ENCODE assay signal across 8 mouse cellular contexts in the genomic region with DNA sequence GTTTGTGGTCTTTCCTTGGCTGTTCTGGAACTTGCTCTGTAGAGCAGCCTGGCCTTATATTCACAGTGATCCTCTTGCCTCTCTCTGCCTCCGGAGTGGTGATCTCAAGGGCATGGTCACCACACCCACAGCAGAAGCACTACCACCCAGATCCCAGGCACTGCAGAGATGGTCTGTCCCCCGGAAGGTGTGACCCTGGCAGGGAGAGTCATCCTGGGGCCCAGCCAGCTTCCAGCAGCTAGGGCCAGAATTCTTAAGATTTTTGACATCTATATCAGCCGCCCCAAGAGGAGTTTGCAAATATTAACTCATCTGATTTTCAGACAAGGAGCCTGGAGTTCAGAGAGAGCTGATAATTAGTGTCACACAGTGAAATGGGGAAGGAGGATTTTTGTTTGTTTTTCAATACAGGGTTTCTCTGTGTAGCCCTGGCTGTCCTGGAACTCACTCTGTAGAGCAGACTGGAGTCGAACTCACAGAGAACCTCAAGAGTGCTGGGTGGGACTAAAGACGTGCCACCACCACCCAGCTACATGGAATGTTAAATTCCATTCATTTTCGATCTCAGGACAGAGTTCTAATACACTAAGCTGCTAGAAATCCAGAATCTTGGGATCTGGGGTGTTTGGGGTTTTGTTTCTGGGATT. TPM values are rescaled to one million over a fixed set of nuclear protein-coding genes. Genes with fewer than 3 reads are reported as not detected.
DNase-seq lines count a peak whose midpoint lies in the region; ATAC-seq lines count a peak whose summit lies in the region.

No protein-coding gene starts in this region.

- peaks cover 11% of the 10 kb centered on the region for H3K36me3 ChIP-seq in kidney, embryonic 15.5 days
- H3K36me3 ChIP-seq in midbrain, embryonic 12.5 days: 0 out of 2 replicates have a peak, but pooled peaks cover 1% of the 10 kb centered on the region

- intact Hi-C loops in gastrocnemius, postnatal 36 days (cut with DNase I): loop anchor here (5.0 kb wide), 1 partner anchor 126 kb away; no protein-coding TSS in a partner anchor

- peak overlapping the region; percentile 99 for H3K27ac ChIP-seq in kidney, embryonic 15.5 days
- peak overlapping the region; percentile 92 for H3K27ac ChIP-seq in midbrain, embryonic 12.5 days (replicated peaks)

- no peak for ATAC-seq in kidney, embryonic 15.5 days (replicated peaks; ENCODE audit: low FRiP score)
- no peak for ATAC-seq in midbrain, embryonic 12.5 days (ENCODE audit: low FRiP score, low read depth)
- ATAC-seq in activated CD4-positive, CD25-positive, alpha-beta regulatory T cell, adult 4 months: no peak

- H3K9ac ChIP-seq in kidney, embryonic 15.5 days: no peak overlapping the region; the same call in 1 of the 2 replicates
- peak overlapping the region; percentile 68; the same call in 1 of the 2 replicates for H3K9ac ChIP-seq in midbrain, embryonic 12.5 days (replicated peaks)

- peaks cover 2% of the 10 kb centered on the region; the same call in 1 of the 2 replicates for H3K9me3 ChIP-seq in kidney, embryonic 15.5 days (replicated peaks)
- no peaks in the 10 kb centered on the region for H3K9me3 ChIP-seq in midbrain, embryonic 12.5 days

- H3K4me2 ChIP-seq in kidney, embryonic 15.5 days: peak overlapping the region; percentile 79
- peak overlapping the region; percentile 89 for H3K4me2 ChIP-seq in midbrain, embryonic 12.5 days (replicated peaks)

- H3K27me3 ChIP-seq in kidney, embryonic 15.5 days: peaks cover 6% of the 10 kb centered on the region; the same call in 1 of the 2 replicates
- peaks cover 48% of the 10 kb centered on the region for H3K27me3 ChIP-seq in midbrain, embryonic 12.5 days

- no peak for DNase-seq in kidney, postnatal 25 days
- DNase-seq in c-Kit-negative CD71-positive TER-119-positive erythroid progenitor cells, embryonic 14.5 days (ENCODE audit: low read depth, low spot score): peak; percentile 54
- peak; percentile 50 for DNase-seq in gastrocnemius, postnatal 36 days
- DNase-seq in kidney, postnatal 10 days: peak; percentile 49
- DNase-seq in layer of hippocampus, postnatal 36 days: no peak

- peaks cover 76% of the 10 kb centered on the region for H3K4me1 ChIP-seq in kidney, embryonic 15.5 days
- H3K4me1 ChIP-seq in midbrain, embryonic 12.5 days: peaks cover 44% of the 10 kb centered on the region

- WGBS in kidney, embryonic 15.5 days: 34% methylated on average over 6 of the region's 6 CpGs
- 48% methylated on average over 6 of the region's 6 CpGs for WGBS in midbrain, embryonic 12.5 days

- H3K4me3 ChIP-seq in kidney, embryonic 15.5 days (replicated peaks): peak overlapping the region; percentile 71
- peak overlapping the region; percentile 79 for H3K4me3 ChIP-seq in midbrain, embryonic 12.5 days

RNA-seq across cellular contexts. Expression of a gene that starts 2.0 kb away (rescaled TPM):
- 253 and 292 TPM in 2 replicates for polyA plus RNA-seq in kidney, embryonic 15.5 days (2015; fragmentation: Nextera tagmentation; extraction: Ambion mirVana)
- 1 to 10 TPM; 5.2 to 6.0 TPM for total RNA-seq in gastrocnemius, postnatal 36 days (2021)
- 109 and 168 TPM in 2 replicates for polyA plus RNA-seq in midbrain, embryonic 12.5 days (2016; fragmentation: Nextera tagmentation; extraction: Ambion mirVana)
- polyA plus RNA-seq in activated CD4-positive, CD25-positive, alpha-beta regulatory T cell, adult 4 months (2017; shearing (Covaris generic)): 100 to 1,000 TPM; 828 to 877 TPM
- 1 to 10 TPM; 5.5 to 6.6 TPM for total RNA-seq in layer of hippocampus, postnatal 36 days (2021)

RNA-seq across cellular contexts. Expression of a gene that starts 2.2 kb away (rescaled TPM):
- polyA plus RNA-seq in kidney, embryonic 15.5 days (2015; fragmentation: Nextera tagmentation; extraction: Ambion mirVana): 15.7 and 17.5 TPM in 2 replicates
- total RNA-seq in gastrocnemius, postnatal 36 days (2021): 10 to 100 TPM; 71.5 to 72.4 TPM
- polyA plus RNA-seq in midbrain, embryonic 12.5 days (2016; fragmentation: Nextera tagmentation; extraction: Ambion mirVana): 19.3 and 20.9 TPM in 2 replicates
- polyA plus RNA-seq in activated CD4-positive, CD25-positive, alpha-beta regulatory T cell, adult 4 months (2017; shearing (Covaris generic)): 1 to 10 TPM; 1.9 to 3.8 TPM
- 100 to 1,000 TPM; 117 to 124 TPM for total RNA-seq in layer of hippocampus, postnatal 36 days (2021)

RNA-seq across cellular contexts. Expression of a gene that starts 9.9 kb away (rescaled TPM):
- 3.9 and 4.5 TPM in 2 replicates for polyA plus RNA-seq in kidney, embryonic 15.5 days (2015; fragmentation: Nextera tagmentation; extraction: Ambion mirVana)
- 1 to 10 TPM; 5.4 to 5.8 TPM for total RNA-seq in gastrocnemius, postnatal 36 days (2021)
- 7.6 and 8.5 TPM in 2 replicates for polyA plus RNA-seq in midbrain, embryonic 12.5 days (2016; fragmentation: Nextera tagmentation; extraction: Ambion mirVana)
- polyA plus RNA-seq in activated CD4-positive, CD25-positive, alpha-beta regulatory T cell, adult 4 months (2017; shearing (Covaris generic)): 10 to 100 TPM; 13.2 to 17.0 TPM
- total RNA-seq in layer of hippocampus, postnatal 36 days (2021): 10 to 100 TPM; 10.9 to 11.0 TPM

RNA-seq across cellular contexts. Expression of a gene that starts 15.8 kb away (rescaled TPM):
- polyA plus RNA-seq in kidney, embryonic 15.5 days (2015; fragmentation: Nextera tagmentation; extraction: Ambion mirVana): 0.31 and 0.39 TPM in 2 replicates
- under 1 TPM; 0.07 to 0.15 TPM for total RNA-seq in gastrocnemius, postnatal 36 days (2021)
- 0.39 and 0.54 TPM in 2 replicates for polyA plus RNA-seq in midbrain, embryonic 12.5 days (2016; fragmentation: Nextera tagmentation; extraction: Ambion mirVana)
- polyA plus RNA-seq in activated CD4-positive, CD25-positive, alpha-beta regulatory T cell, adult 4 months (2017; shearing (Covaris generic)): not detected
- total RNA-seq in layer of hippocampus, postnatal 36 days (2021): under 1 TPM; 0.10 TPM

RNA-seq across cellular contexts. Expression of a gene that starts 26.4 kb away (rescaled TPM):
- polyA plus RNA-seq in kidney, embryonic 15.5 days (2015; fragmentation: Nextera tagmentation; extraction: Ambion mirVana): 115 TPM in 2 replicates
- 10 to 100 TPM; 17.5 to 23.9 TPM for total RNA-seq in gastrocnemius, postnatal 36 days (2021)
- polyA plus RNA-seq in midbrain, embryonic 12.5 days (2016; fragmentation: Nextera tagmentation; extraction: Ambion mirVana): 90.4 and 97.0 TPM in 2 replicates
- polyA plus RNA-seq in activated CD4-positive, CD25-positive, alpha-beta regulatory T cell, adult 4 months (2017; shearing (Covaris generic)): 10 to 100 TPM; 63.9 to 70.0 TPM
- 10 to 100 TPM; 43.2 to 48.2 TPM for total RNA-seq in layer of hippocampus, postnatal 36 days (2021)

Comparison
In these comparisons a context has a peak if more than half of its experiments do, and no peak if none do; other contexts are left out.
1. DNase-seq: peak in c-Kit-negative CD71-positive TER-119-positive erythroid progenitor cells, embryonic 14.5 days (single experiment), gastrocnemius, postnatal 36 days (2 of 2) and kidney, postnatal 10 days (single experiment); none in kidney, postnatal 25 days (0 of 2) and layer of hippocampus, postnatal 36 days (0 of 2).